Mouse (Mus musculus) CH12.LX (cell line): Measurements from ENCODE around the gene Prrc2b.

Experiments
- CTCF ChIP-seq, 2 experiments: IDR thresholded peaks in 1 of 2; conservative IDR thresholded peaks in 1 of 2; 2 replicates each; pipeline ENCODE4 v1.5.1; 2011 to 2012; ENCODE audit warnings: low read depth in 2 of 2, low read length in 2 of 2, improper control_type of control experiment in 1 of 2, inconsistent platforms in 1 of 2, mild to moderate bottlenecking in 1 of 2, moderate library complexity in 1 of 2
- E2F4 ChIP-seq: IDR thresholded peaks from 2 replicates; pipeline ENCODE4 v1.6.1; 2011; ENCODE audit warnings: low read depth, low read length, improper control_type of control experiment; ENCODE audit not compliant: insufficient replicate concordance
- EP300 ChIP-seq: IDR thresholded peaks from 2 replicates; pipeline ENCODE4 v1.6.1; 2011; ENCODE audit warnings: low read length, improper control_type of control experiment
- MXI1 ChIP-seq: IDR thresholded peaks from 2 replicates; pipeline ENCODE4 v1.6.1; 2011; ENCODE audit warnings: mild to moderate bottlenecking, low read depth, low read length, improper control_type of control experiment
- MYC ChIP-seq: IDR thresholded peaks from 2 replicates; pipeline ENCODE4 v1.6.1; 2011; ENCODE audit warnings: low read depth, mild to moderate bottlenecking, improper control_type of control experiment, low read length
- PAX5 ChIP-seq: IDR thresholded peaks from 2 replicates; pipeline ENCODE4 v1.6.1; 2012; ENCODE audit warnings: low read length, inconsistent platforms, mixed read lengths
- POLR2A ChIP-seq: IDR thresholded peaks from 2 replicates; pipeline ENCODE4 v1.6.1; 2011; ENCODE audit warnings: low read depth, mild to moderate bottlenecking, improper control_type of control experiment, low read length
- RAD21 ChIP-seq: IDR thresholded peaks from 2 replicates; pipeline ENCODE4 v1.6.1; 2011; ENCODE audit warnings: low read depth, mild to moderate bottlenecking, low read length, improper control_type of control experiment, moderate library complexity
- TCF12 ChIP-seq: IDR thresholded peaks from 2 replicates; pipeline ENCODE4 v1.6.1; 2014; ENCODE audit warnings: low read depth, mild to moderate bottlenecking, inconsistent platforms, low read length, improper control_type of control experiment

- TF ChIP-seq POLR2A (no peak), CTCF (conservative IDR thresholded peaks at IDR 0.05 in 1 of 2, IDR thresholded peaks at IDR 0.05 in 1 of 2; ENCODE audit: low read depth in 2 of 2, low read length in 2 of 2) (no peak), EP300 (no peak), TCF12 (no peak), MYC (no peak), E2F4 (no peak), PAX5 (no peak), RAD21 (no peak), MXI1 (no peak)
Measured at GRCm38 (mm10) chr2:32144633-32145032, 6.2 kb upstream of the Prrc2b start.
